8 mouse cellular contexts compared by ENCODE assay signal in the genomic region with DNA sequence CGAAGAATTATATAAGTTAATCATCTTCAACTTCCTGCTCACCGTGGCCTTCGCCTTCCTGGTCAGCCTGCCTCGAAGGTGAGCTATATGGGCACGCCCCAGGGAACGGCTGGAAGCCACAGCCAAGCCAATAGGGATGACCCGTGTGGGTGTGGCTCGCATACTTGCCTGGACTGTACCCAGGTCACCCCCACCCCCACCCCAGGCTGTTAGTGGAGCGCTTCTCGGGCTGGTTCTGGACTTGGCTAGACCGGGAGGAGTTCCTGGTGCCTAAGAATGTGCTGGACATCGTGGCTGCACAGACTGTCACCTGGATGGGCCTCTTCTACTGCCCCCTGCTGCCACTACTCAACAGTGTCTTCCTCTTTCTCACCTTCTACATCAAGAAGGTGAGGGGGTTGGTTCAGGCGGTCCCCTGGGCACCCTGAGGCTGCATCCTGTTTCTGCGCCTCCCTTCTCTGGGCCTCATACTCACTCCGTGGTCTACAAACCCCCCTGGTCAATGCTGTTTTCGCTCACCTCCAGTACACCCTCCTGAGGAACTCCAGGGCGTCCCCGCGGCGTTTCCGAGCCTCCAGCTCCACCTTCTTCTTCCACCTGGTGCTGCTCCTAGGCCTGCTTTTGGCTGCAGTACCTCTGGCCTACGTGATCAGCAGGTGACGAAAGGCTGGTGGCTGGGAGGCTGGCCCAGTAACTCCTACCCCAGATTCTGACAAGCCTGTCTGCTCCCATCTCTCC. TPM values are rescaled to one million over a fixed set of nuclear protein-coding genes. Genes with fewer than 3 reads are reported as not detected.
A peak's percentile ranks its signal among the peaks of the same experiment; 100 is the strongest.
DNase-seq lines count a peak whose midpoint lies in the region; ATAC-seq and TF ChIP-seq lines count a peak whose summit lies in the region.
"Had no signal": no experiment of that assay in that cellular context is flagged by ENCODE, and none has a peak within 500 bp of the region (broad histone marks: within the 10 kb centered on the region; RNA-seq: fewer than 3 reads in every experiment).

No protein-coding gene starts in this region.

- intact Hi-C loops in left cerebral cortex, adult 2 months (cut with DNase I), result loop anchor here (1.0 kb wide), 1 partner anchor 33 kb away; no protein-coding TSS in a partner anchor

- ATAC-seq in hindbrain, embryonic 12.5 days (ENCODE audit: low FRiP score), result no peak

- no peak overlapping the region for H3K4me3 ChIP-seq in hindbrain, embryonic 12.5 days
- H3K4me3 ChIP-seq in left cerebral cortex, adult 2 months, result no peak overlapping the region

- H3K4me2 ChIP-seq in hindbrain, embryonic 12.5 days (replicated peaks), result peak overlapping the region; percentile 27; the same call in 1 of the 2 replicates

- H3K4me1 ChIP-seq in hindbrain, embryonic 12.5 days, result peaks cover 14% of the 10 kb centered on the region

- peaks cover 28% of the 10 kb centered on the region for H3K27me3 ChIP-seq in hindbrain, embryonic 12.5 days

- H3K9ac ChIP-seq in hindbrain, embryonic 12.5 days, result no peak overlapping the region

- no peaks in the 10 kb centered on the region for H3K9me3 ChIP-seq in hindbrain, embryonic 12.5 days (replicated peaks)

- peak; percentile 53 for DNase-seq in 416B (ENCODE audit: low read depth)
- peak; percentile 71 to 75 for DNase-seq in B cell, adult 2 months
- peak; percentile 80 for DNase-seq in liver
- peak; percentile 19 for DNase-seq in retina, postnatal 1 day
- DNase-seq in left cerebral cortex, adult 2 months (ENCODE audit: extremely low spot score in 1 of 2, low spot score in 2 of 2), result no peak
- no peak for DNase-seq in cerebellum, adult 11-12 months

- H3K27ac ChIP-seq in hindbrain, embryonic 12.5 days, result no peak overlapping the region
- no peak overlapping the region for H3K27ac ChIP-seq in left cerebral cortex, adult 2 months

- H3K36me3 ChIP-seq in hindbrain, embryonic 12.5 days, result no peaks in the 10 kb centered on the region

- no peak; the same call in 1 of the 2 replicates for TF ChIP-seq CTCF in left cerebral cortex, adult 2 months (IDR thresholded peaks at IDR 0.05)

- WGBS in hindbrain, embryonic 12.5 days, result 29% methylated on average over 23 of the region's 23 CpGs

RNA-seq across cellular contexts. Expression of a gene that starts 6.6 kb away (rescaled TPM):
- 0.29 and 0.67 TPM in 2 replicates for polyA plus RNA-seq in hindbrain, embryonic 12.5 days (2016; fragmentation: Nextera tagmentation; extraction: Ambion mirVana)
- not detected for total RNA-seq in left cerebral cortex, adult 2 months (2021)

RNA-seq across cellular contexts. Expression of a gene that starts 8.9 kb away (rescaled TPM):
- 9.2 and 11.3 TPM in 2 replicates for polyA plus RNA-seq in hindbrain, embryonic 12.5 days (2016; fragmentation: Nextera tagmentation; extraction: Ambion mirVana)
- total RNA-seq in left cerebral cortex, adult 2 months (2021), result 1 to 10 TPM; 7.8 to 9.3 TPM

RNA-seq across cellular contexts. Expression of a gene that starts 9.0 kb away (rescaled TPM):
- polyA plus RNA-seq in hindbrain, embryonic 12.5 days (2016; fragmentation: Nextera tagmentation; extraction: Ambion mirVana), result 1.2 and 2.0 TPM in 2 replicates
- 1 to 10 TPM in 1 of 2 experiments, under 1 TPM in 1; 0.88 to 1.3 TPM for total RNA-seq in left cerebral cortex, adult 2 months (2021)

RNA-seq across cellular contexts. Expression of a gene that starts 18.6 kb away (rescaled TPM):
- 0.47 and 0.50 TPM in 2 replicates for polyA plus RNA-seq in hindbrain, embryonic 12.5 days (2016; fragmentation: Nextera tagmentation; extraction: Ambion mirVana)
- total RNA-seq in left cerebral cortex, adult 2 months (2021), result 1 to 10 TPM; 2.3 to 4.6 TPM
- total RNA-seq: hematopoietic stem cell, adult 5-6 weeks had no signal

RNA-seq across cellular contexts. Expression of a gene that starts 18.6 kb away (rescaled TPM):
- polyA plus RNA-seq in hindbrain, embryonic 12.5 days (2016; fragmentation: Nextera tagmentation; extraction: Ambion mirVana), result 24.2 and 24.4 TPM in 2 replicates
- total RNA-seq in left cerebral cortex, adult 2 months (2021), result 10 to 100 TPM in 1 of 2 experiments, 1 to 10 TPM in 1; 8.7 to 11.1 TPM

Comparison
In these comparisons a context has a peak if more than half of its experiments do, and no peak if none do; other contexts are left out.
1. DNase-seq: peak in 416B (single experiment), B cell, adult 2 months (2 of 2), liver (single experiment) and retina, postnatal 1 day (single experiment); none in left cerebral cortex, adult 2 months (0 of 2) and cerebellum, adult 11-12 months (single experiment).